Mouse (Mus musculus): ENCODE measurements around the gene Vmn2r56. TPM values are rescaled to one million over a fixed set of nuclear protein-coding genes. Genes with fewer than 3 reads are reported as not detected.

The Vmn2r56 gene
- polyA plus RNA-seq, 1 experiment from 2014 or later: not detected

Other genes with a start within 250 kb of the Vmn2r56 start
- not detected in 2 replicates for gene 2900092C05Rik, start 222.5 kb downstream of the Vmn2r56 start, polyA plus RNA-seq (2015; fragmentation: Nextera tagmentation; extraction: Ambion mirVana)
- 0.03 TPM in 1 of 2 replicates, not detected in the other for gene Vmn2r53, start 126.2 kb downstream of the Vmn2r56 start, polyA plus RNA-seq (2015; fragmentation: Nextera tagmentation; extraction: Ambion mirVana)
- gene Vmn2r54, start 94.7 kb downstream of the Vmn2r56 start, polyA plus RNA-seq (2015; fragmentation: Nextera tagmentation; extraction: Ambion mirVana): not detected in 2 replicates
- not detected in 2 replicates for gene Vmn2r55, start 50.0 kb downstream of the Vmn2r56 start, polyA plus RNA-seq (2015; fragmentation: Nextera tagmentation; extraction: Ambion mirVana)
- 4.7 and 5.9 TPM in 2 replicates for gene Zscan18, start 68.6 kb upstream of the Vmn2r56 start, polyA plus RNA-seq (2015; fragmentation: Nextera tagmentation; extraction: Ambion mirVana)
- 9.6 and 10.2 TPM in 2 replicates for gene Zfp329, start 83.9 kb upstream of the Vmn2r56 start, polyA plus RNA-seq (2015; fragmentation: Nextera tagmentation; extraction: Ambion mirVana)
- 22.1 and 22.9 TPM in 2 replicates for gene Zfp110, start 99.8 kb upstream of the Vmn2r56 start, polyA plus RNA-seq (2015; fragmentation: Nextera tagmentation; extraction: Ambion mirVana)
- 2.9 and 3.3 TPM in 2 replicates for gene Zfp128, start 146.2 kb upstream of the Vmn2r56 start, polyA plus RNA-seq (2015; fragmentation: Nextera tagmentation; extraction: Ambion mirVana)
- gene Zscan22, start 162.8 kb upstream of the Vmn2r56 start, polyA plus RNA-seq (2015; fragmentation: Nextera tagmentation; extraction: Ambion mirVana): 9.5 and 11.2 TPM in 2 replicates
- gene Rps5, start 187.3 kb upstream of the Vmn2r56 start, polyA plus RNA-seq (2015; fragmentation: Nextera tagmentation; extraction: Ambion mirVana): 453 and 535 TPM in 2 replicates
- 0.47 and 0.49 TPM in 2 replicates for gene Rnf225, start 192.4 kb upstream of the Vmn2r56 start, polyA plus RNA-seq (2015; fragmentation: Nextera tagmentation; extraction: Ambion mirVana)
- gene Zfp324, start 230.8 kb upstream of the Vmn2r56 start, polyA plus RNA-seq (2015; fragmentation: Nextera tagmentation; extraction: Ambion mirVana): 5.2 and 7.5 TPM in 2 replicates
- 5.0 and 6.4 TPM in 2 replicates for gene Zfp446, start 242.8 kb upstream of the Vmn2r56 start, polyA plus RNA-seq (2015; fragmentation: Nextera tagmentation; extraction: Ambion mirVana)